Mouse (Mus musculus) MEL (cell line): ENCODE results near the gene Pla2g3.

Experiments used
- CHD2 ChIP-seq: IDR thresholded peaks from 2 replicates; pipeline ENCODE4 v1.6.1; 2011; ENCODE audit warnings: low read length, improper control_type of control experiment
- CTCF ChIP-seq, 3 experiments: IDR thresholded peaks in 2 of 3; conservative IDR thresholded peaks in 1 of 3; 2 replicates each; pipeline ENCODE4 v1.5.1; 2011 to 2012; ENCODE audit warnings: low read length in 3 of 3, low read depth in 2 of 3, mild to moderate bottlenecking in 2 of 3, improper control_type of control experiment in 1 of 3, inconsistent platforms in 1 of 3, mixed read lengths in 1 of 3, moderate library complexity in 1 of 3; ENCODE audit not compliant: control insufficient read depth in 1 of 3, insufficient read depth in 1 of 3, poor library complexity in 1 of 3, severe bottlenecking in 1 of 3
- GATA1 ChIP-seq: IDR thresholded peaks from 2 replicates; pipeline ENCODE4 v1.6.1; 2011; ENCODE audit warnings: low read depth, low read length, improper control_type of control experiment
- HCFC1 ChIP-seq: IDR thresholded peaks from 2 replicates; pipeline ENCODE4 v1.6.1; 2012; ENCODE audit warnings: low read depth, mild to moderate bottlenecking, inconsistent platforms, low read length, improper control_type of control experiment, moderate library complexity
- MAFK ChIP-seq: IDR thresholded peaks from 2 replicates; pipeline ENCODE4 v1.6.1; 2011; ENCODE audit warnings: low read depth, mild to moderate bottlenecking, low read length, improper control_type of control experiment, borderline replicate concordance
- MEF2A ChIP-seq: IDR thresholded peaks from 2 replicates; pipeline ENCODE4 v1.6.1; 2014; ENCODE audit warnings: low read depth, mild to moderate bottlenecking, inconsistent platforms, low read length, improper control_type of control experiment; ENCODE audit not compliant: poor library complexity, insufficient replicate concordance, severe bottlenecking; ENCODE audit errors: extremely low read depth
- SMC3 ChIP-seq: IDR thresholded peaks from 2 replicates; pipeline ENCODE4 v1.6.1; 2011; ENCODE audit warnings: low read depth, low read length, improper control_type of control experiment

DNA sequence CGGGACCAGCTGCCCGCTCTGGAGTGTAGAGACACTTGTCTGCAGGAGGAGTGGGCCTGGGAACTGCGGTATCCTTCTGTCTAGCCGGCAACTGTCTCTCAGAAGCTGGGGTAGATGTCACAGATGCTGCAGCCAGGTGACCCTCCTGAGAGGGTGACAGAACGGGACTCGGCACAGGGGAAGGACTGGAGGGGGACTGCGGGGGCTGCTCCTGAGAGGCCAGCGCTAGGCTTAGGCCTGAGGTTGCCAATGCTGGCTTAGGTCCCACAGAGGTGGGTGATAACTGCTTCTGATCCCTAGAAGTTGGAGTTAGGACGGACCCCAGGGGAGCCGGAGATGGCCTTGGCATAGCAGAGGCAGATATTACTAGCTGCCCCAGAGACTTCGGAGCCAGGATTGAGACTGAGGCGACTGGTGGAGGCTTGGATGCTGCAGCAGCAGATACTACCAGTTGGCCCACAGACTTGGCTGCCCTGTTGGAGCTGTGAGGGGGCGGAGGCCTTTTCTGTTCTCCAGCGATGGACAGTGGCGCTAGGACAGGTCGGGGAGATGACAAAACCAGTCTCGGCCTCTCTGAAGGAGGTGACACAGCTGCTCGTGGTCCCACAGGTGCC is 14.5 kb downstream of the Pla2g3 start:
- no peak for TF ChIP-seq SMC3
- no peak for TF ChIP-seq HCFC1
- TF ChIP-seq CTCF (IDR thresholded peaks at IDR 0.05 in 2 of 3, conservative IDR thresholded peaks at IDR 0.05 in 1 of 3; ENCODE audit: control insufficient read depth in 1 of 3, insufficient read depth in 1 of 3, low read depth in 2 of 3, low read length in 3 of 3, poor library complexity in 1 of 3, severe bottlenecking in 1 of 3): no peak
- no peak for TF ChIP-seq MAFK
- TF ChIP-seq CHD2: no peak
- TF ChIP-seq MEF2A: no peak
- no peak for TF ChIP-seq GATA1
